Mouse (Mus musculus) T-helper 1 cell (primary cell): ENCODE results near the gene Atg3.

ENCODE experiments used
- in situ Hi-C: fragments of 300-600 bp; cut with MboI, MseI; formaldehyde crosslinking; loops from one replicate; pipeline ENCODE4 v1.15.1; 2025; ENCODE audit warnings: high pct_unique_total_duplicates

Atg3 gene

DNA sequence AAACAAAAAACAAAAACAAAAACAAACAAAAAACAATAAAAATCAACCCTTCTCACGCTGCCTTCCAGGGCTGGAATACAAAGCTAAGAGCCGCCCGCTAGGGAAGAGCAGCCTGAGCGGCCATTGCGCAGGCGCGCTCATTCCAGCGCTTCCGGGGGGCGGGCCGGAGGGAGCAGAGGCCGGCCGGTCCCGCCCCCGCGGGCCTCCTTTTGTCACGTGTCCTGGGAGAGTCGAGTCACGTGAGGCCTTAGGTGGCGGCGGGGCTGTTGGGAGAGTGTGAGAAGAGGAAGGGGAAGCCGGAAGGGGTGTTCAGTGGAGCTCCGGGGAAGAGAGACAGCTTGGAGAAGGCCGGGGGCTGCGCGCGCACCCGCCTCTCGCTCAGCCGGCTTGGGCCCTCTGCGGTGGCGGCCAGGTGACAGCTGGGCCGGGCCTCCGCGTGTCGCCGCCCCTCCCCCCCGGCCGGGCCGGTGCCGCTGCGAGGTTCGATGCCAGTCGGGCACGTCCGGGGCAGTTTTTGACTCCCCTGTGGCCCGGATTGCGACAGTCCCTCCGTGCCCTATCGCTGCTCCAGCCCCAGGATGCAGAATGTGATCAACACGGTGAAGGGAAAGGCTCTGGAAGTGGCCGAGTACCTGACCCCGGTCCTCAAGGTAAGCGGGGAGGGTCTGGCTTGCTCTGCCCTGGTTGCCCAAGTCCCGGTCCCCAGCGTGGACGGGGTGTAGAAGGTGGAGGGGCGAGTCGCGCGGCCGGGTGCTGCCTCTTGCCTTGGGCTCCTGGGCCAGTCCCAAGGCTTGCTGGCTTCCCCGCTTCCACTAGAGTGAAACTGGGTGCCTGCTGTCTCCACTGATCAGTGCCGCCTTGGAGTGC, at the start of gene Atg3, which contains the start of gene Slc35a5:
TSS of gene Atg3 (plus strand) at position 264 of the 867 bp plus-strand sequence.
TSS of gene Slc35a5 (minus strand) at position 185 of the 867 bp plus-strand sequence.
- in situ Hi-C loops = no loop called here

DNA sequence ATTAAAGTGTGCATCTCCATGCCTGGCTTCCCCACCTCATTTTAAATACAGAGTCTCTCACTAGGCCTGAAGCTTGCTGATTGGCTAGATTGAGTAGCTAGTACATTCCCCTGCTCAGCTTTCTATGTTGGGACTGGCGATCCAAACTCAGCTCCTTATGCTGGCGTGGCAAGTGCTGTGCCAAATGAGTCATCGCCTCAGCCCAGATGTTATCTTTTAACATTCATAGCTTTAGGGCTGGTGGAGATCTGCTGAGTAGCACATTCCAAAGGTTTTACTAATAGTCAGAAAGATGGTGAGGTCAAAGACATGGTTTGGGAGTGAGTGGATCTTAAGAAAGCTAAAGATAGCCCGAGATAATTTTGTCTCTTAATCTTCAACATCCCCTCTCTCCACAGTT, 48.1 kb upstream of the Atg3 start:
- in situ Hi-C loops = no loop called here

DNA sequence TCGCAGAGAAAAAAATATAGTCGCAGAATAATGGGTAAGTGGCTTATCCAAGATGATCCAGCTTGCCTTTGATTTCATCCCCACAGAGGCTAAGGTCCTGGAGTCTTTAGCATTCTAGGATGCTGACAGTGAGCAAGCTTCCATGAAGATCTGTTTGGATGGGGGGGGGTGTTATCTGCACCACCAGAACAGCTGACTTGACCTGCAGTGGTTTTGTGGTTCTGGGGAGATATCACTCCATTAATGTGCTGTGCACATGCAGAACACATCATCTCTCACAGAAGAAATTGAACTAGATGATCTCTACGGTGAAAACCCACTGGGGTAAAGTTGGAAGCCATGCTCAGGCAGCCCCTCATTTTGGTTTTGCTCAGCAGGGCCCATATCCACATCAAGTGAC, 41.4 kb upstream of the Atg3 start:
- in situ Hi-C loops = no loop called here

DNA sequence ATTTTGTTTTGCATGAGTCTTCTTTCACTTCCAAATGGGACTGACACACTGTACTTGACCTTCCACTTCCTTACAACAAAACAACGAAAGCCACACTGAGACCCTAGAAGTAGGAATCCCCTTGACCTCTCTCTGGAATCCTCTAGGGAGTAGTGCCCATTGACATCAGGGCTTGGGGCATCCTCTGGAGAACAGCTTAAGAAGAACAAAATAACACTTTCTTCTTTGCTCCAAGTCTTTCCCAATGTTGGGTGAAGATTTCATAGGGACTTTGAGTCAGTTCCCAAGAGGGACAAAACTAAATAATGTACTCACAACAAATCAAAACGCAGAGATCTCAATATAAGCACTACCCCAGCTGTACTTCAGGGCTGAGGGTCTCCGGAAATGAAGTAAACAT, 39.8 kb upstream of the Atg3 start:
- in situ Hi-C loops = no loop called here

DNA sequence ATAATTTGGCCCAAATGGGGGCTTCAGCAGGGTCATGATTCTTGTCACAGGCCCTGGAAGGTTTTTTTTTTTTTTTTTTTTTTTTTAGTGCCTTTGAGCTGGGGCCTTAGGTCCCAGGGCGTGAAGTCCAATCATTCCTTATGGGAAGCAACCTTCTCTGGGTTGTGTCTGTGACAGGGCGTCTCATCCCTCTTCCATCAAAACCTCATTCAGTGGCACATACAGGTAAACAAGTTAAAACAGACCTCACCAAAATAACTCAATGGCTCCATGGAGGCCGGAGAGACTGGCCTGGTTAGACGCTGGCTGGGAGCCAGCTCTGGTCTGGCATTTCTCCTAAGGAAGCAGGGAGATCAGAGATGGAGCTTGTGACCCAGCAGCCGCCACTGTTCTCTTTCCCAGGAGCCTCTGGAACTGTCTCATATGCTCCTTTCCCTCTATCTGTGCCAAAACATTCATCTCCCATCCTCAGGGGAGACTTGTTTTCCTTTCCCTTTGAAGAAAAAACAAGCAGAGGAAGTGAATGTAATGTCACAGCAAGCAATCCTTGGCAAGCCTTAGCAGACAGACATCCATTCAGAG, 37.6 kb upstream of the Atg3 start:
- in situ Hi-C loops = no loop called here

DNA sequence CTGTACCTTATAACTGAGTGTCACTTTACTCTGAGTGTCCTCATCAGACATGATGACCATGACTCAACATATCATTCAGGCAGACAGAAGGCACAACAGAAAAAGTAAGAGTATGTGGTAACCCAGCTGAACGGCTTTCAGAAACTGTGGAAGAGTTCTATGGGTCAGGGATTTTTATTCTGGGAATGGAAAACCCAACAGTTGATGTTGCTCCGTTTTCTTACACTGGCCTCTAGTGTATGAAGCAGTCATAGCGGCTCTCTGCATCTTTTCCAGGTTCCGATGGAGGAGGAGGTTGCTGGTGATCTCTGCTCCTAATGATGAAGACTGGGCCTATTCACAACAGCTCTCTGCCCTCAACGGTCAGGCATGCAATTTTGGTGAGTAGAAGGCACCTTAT, 36.0 kb upstream of the Atg3 start:
- in situ Hi-C loops = no loop called here

DNA sequence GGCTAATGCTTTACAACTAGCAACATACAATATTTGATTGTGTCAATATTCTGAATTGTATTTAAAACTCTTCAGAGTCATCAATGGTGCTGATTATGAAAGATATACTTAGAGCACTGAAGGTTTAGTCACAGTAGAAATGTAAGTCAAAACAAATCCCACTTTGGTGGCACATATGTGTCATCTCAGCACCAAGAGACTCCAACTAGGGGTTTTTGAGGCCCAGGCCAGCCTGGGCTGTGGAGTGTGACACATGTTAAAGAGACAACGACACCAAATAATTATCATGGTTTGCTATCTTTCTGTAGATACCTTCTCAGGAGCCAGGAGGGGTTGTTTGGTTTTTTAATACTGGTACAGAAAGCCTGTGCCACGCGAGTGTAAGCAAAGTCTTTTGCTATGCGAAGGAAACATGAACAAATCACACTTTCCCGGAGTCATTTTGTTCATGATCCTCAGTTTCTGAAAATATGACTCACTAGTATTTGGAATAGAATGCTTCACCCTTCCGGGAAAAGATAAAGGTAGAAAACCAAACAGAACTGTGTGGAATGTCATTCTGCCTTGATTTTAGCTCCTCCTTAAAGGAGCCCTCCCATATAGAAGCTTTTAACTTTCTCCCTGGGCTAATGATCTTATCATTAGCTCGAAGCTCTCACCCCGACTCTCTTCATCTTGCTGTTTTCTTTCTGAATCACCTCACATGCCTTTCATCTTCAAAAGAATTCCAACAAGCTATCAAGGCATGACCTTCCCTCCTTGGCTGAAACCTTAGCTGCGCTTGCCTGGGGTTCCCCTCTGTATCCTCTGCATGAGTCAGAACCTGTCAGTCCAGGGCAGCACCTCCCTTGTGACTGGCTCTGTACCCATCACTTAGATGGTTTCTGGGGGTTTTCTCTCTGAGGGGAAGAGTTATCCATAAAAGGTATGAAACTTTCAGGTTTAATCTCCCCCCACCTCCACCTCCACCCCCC, 34.1 kb upstream of the Atg3 start:
- in situ Hi-C loops = no loop called here

DNA sequence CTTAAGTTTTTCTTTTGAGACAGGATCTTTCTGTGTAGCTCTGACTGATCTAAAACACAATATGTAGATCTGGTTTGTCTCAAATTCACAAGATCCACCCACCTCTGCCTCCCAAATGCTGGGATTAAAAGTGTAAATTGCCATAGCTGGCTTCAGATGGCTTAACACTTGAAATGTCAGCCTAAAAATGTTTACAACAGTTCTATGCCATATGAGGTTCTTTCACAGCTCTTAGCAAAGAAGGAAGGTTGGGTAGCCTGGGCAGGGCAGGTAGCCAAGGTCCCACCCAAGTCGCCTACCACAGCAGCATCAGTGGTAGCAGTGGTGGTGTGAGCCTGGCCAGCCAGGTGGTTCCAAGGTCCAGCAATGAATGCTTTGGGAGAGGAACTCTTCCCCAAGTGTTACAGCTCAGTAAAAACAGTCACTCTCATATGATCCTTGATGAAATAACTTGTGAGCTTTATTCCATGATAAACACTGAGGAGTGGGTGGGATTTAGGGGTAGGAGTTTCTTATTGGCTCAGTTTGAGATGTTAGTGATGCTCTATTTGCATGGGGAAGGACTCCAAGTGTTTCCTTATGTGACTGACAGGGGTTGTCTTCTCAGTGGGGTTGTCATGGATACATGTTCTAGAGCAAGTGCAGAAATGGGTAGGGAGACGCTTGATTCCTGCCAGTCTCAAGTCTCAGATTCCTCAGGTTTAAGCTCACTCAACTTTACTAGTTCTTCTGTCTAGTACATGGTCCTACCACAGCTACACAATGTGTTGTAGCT, 30.5 kb upstream of the Atg3 start:
- in situ Hi-C loops = no loop called here

DNA sequence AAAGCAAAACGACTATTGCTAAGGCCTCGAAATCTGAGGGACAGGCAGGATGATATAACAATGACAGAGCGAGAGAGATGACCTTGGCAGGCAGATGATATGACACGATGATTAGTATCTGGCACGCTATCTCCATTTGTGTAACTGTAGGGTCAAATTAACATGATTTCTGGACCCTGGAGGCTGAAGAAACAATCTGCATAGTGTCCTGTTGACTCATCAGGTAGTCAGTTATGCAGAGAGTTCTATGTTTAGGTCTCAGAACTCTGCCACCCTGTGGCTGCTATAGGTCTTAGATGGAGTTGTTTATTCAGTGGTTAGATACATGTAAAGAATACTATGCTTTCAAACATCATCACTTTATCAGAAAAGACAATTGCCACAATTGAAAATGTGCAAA, 16.9 kb upstream of the Atg3 start:
- in situ Hi-C loops = no loop called here

DNA sequence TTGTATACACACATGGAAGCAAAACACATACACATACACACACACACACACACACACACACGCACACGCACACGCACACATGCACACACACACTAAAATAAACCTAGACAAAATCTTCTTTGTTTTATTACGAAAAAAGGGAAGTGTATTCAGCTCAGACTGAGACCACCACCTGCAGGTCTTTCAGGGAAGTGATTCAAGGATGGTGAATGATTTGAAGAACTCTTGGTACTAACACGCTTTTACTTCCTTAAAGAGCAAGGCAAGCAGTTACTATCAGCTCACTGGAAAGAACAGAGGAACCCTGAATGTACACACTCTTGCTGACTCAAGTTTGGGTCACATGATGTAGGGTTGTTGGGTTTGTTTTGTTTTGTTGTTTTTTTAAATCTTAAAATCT, 16.0 kb upstream of the Atg3 start:
- in situ Hi-C loops = no loop called here

DNA sequence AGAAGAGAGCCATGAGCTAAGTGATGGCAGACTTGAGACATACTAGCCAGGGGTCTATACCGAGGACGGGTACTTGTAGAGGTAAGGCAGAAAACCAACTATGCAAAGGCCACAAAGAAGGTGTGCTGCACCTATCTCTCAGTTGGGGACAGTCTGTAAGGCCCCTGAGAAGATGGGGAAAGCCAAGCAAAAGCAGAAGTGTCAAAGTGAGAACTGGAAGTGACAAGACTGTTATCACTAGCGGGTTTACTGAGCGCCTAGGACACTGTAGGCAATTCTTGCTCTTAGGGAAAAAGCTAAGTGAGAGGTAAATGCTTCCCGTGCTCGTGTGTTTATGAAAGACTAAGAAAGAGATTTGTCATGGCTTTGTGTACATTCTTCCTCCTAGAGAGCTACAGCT, 13.5 kb upstream of the Atg3 start:
- in situ Hi-C loops = no loop called here

DNA sequence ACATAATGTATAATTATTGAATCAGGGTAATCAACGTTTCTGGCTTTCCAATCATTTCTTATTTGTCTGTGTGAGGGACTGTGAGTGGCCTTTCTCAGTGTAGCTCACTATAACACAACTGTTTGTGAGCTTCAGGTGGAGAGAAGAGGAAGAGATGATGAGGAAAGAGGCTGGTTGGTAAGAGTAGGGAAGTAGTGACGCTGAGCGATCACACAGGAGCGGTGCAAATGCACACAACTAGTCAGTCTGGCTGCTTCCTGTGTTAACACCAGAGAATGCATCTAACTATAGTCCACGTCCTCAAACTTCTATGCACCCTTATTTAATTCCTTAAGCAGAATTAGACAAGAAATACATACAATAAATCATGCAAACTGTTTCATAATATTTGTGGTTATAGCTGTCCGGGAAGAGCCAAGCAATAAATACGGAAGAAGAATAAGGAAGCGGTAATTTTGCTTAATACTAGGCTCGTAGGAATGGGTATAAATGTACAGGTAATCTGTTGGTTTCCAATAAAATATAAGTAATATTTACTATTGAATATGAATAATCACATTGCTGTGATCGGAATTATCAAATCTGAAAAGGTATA, 10.0 kb upstream of the Atg3 start:
- in situ Hi-C loops = no loop called here

DNA sequence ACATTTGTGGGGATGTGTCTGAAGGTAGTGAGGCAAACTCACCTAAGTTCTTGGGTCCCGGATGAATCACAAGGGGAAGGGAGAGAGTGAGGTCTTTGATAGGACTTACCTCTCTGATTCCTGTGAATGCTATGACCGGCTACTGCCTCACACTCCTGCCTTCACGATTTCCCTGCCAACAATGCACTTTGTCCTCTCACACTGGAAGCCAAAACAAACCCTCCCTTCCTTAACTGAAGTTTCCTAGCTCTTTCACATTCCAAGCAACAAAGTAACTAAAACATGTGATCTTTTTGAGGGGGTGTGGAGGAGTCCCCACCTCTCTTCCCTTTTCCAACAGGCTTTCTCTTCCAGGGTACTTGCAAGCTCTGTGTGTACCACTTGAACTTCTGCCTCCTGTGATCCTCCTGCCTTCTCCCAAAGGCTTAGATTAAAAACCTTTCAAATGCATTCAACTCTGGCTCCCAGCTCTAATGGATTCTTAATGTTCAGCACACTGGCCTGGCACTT, 3.8 kb upstream of the Atg3 start:
- in situ Hi-C loops = no loop called here

DNA sequence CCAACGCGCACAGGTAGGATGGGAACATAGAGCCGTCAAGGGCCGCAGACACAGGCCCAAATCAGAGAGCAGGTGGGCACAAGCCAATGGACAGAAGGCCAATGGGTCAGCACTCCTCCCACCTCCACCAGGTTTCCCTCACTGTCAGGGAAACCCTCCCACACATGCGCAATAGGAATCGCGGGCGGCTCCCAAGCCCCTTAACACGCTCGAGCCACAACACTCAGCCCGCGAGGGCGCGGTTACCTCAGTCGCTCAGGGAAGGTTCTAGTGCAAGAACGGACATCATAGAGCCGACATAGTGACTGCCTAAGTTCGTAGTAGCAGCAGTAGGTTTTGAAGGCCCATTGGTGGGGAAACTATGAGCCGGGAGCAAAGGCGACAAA, 456 bp upstream of the Atg3 start:
- in situ Hi-C loops = no loop called here

DNA sequence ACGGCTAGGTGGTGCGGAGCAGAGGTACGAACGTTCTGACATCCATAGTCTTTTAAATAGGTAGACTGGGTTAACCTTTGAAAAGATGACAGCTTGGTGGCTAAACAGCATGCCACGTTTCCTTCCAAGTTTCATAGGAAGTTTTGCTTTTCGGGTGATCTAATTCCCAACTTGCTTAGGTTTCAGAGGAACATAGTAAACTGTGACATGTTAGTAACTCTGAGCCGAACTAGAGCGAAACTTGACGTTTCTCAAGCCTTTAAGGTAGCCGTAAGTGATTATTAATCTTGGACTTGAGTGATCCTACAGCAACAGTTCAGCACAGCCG, 768 bp downstream of the Atg3 start:
- in situ Hi-C loops = no loop called here

DNA sequence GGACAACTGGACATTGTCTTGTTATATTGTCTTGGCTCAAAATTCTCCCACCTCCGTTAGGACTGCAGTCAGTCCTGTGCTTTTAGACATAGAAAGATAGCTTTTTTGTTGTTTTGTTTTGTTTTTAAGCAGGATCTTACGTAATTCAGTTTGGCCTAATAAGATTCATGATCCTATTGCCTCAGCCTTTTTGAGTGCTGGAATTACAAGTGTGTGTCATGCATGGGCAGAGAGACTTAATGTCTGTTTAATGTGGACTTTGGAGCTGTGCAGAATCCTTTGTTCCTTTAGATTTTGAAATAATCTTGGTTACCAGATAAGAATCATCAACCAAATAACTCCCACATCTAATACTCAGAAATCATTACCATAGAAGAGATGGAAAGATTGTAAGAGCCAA, 20.0 kb downstream of the Atg3 start:
- in situ Hi-C loops = no loop called here

DNA sequence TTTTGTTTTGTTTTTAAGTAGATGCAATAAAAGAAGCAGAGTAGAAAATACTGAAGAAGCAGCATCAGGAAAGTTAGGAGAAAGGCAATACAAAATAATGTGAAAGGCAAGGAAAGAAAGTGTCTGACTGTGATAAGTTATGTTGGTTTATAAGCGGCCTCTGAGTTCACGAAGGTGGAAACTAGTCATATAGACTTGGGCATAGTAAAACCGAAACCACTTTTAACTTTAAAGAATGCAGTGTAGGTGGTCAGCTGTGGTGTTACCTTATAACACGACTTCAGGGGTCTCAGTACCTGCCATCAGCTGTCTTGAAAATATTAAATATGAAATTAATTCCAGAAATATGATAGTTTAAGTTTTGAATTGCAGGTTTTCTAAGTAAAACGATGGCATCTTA, 23.2 kb downstream of the Atg3 start:
- in situ Hi-C loops = no loop called here

DNA sequence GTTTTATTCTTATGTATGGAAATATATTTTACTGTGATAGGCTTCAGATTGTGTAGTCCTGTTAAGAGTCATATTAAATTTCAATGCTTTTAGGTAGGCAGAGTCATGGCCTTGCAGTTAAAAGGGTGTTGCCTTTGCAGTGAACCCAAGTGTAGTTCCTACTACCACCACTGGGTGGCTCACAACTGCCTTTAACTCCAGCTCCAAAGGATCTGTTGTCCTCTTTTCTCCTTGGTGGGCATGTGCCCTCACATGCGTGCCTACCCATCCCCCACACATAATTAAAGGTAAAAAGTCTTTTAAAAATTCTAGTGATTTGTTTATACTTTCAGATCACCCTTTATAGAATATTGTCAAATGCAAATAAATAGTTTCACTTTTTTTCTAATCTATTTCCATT, 34.0 kb downstream of the Atg3 start:
- in situ Hi-C loops = loop anchor here (10.0 kb wide), 1 partner anchor 212 kb away; the partner anchor contains the start of gene Cd200

DNA sequence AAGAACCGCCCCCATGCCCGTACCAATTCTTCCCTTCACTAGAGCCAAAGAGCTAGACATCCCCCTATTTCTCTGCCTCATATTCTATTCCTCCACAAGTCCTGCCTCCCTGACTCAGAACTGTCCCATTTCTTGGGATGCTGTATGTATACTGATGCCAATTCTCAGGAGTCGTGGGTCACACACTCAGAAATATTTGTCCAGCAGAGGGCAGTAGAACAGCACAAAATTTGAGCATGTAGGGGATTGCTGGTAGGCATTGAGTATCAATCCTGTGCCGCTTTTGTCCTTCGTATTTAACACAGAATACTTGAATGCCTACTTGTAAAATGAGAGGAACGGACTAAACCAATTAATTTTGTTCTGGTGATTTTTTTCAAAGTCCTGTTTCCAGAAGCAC, 38.2 kb downstream of the Atg3 start:
- in situ Hi-C loops = loop anchor here (5.0 to 10.0 kb wide), 2 partner anchors 208 to 425 kb away; partner anchors contain the start of gene Cd200

DNA sequence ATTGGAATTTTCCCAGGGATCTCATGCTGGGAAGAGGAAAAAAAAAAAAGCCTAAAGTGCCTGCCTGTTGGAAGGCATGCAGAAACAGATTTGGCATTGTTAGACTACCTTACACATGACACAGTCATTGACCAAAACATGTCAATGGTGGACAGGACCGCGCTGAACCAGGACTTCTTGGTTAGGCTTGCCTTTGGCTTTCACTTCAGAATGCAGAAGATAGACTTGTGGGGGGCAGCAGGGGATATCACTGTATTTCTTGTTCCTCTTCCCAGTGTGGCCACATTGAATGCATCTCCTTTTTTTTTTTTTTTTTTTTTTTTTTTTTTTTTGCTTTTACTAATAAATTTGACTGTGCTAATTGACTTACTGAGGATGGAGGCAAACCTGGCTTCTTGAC, 42.8 kb downstream of the Atg3 start:
- in situ Hi-C loops = no loop called here

DNA sequence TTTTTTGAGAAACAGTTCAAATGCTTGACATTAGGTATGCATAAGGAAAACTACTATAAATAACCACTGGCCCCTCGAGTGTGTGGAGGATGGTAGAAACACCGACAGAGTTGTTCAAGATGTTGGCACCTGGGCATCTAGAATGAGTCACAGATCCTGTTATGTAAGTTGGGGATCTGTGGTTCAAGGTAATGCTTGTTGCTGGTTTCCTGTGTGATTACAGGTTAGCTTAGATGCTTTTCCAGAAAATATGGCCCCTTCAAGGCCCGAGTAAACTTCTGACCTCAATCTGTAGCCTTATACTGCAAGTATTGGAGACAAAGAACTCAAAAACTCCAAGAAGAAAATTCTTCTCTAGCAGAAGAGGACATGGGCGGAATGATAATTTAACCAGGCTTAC, 45.9 kb downstream of the Atg3 start:
- in situ Hi-C loops = no loop called here
